Mouse (Mus musculus) heart, postnatal 0 days (tissue): ENCODE measurements around the gene C1ql2. TPM values are rescaled to one million over a fixed set of nuclear protein-coding genes. Genes with fewer than 3 reads are reported as not detected.
A peak's percentile ranks its signal among the peaks of the same experiment; 100 is the strongest.

ENCODE experiments used
- ATAC-seq: fragments of 200-750 bp; cut with Nextera tagmentation; 2 replicates; pipeline ENCODE4 v1.8.0; 2017; ENCODE audit warnings: low read depth, moderate number of reproducible peaks, moderate library complexity; ENCODE audit not compliant: insufficient read depth
- DNase-seq: peaks from one replicate; pipeline ENCODE4 v3.0.0-alpha.2; 2016; ENCODE audit warnings: low spot score
- H3K27ac ChIP-seq: fragments of 300-500 bp; sonication (generic); 2 replicates; pipeline ENCODE4 v1.5.1; 2014; ENCODE audit warnings: low read depth, mild to moderate bottlenecking
- H3K27me3 ChIP-seq: fragments of 300-500 bp; sonication (generic); 2 replicates; pipeline ENCODE4 v1.6.1; 2014; ENCODE audit warnings: low read length, mixed read lengths; ENCODE audit not compliant: control insufficient read depth, insufficient read depth
- H3K36me3 ChIP-seq: fragments of 300-500 bp; sonication (generic); replicated peaks from 2 replicates; pipeline ENCODE4 v1.6.1; 2014; ENCODE audit warnings: low read length, mixed read lengths; ENCODE audit not compliant: control insufficient read depth, insufficient read depth
- H3K4me1 ChIP-seq: fragments of 300-500 bp; sonication (generic); 2 replicates; pipeline ENCODE4 v1.6.1; 2014; ENCODE audit warnings: antibody characterized with exemption; ENCODE audit not compliant: control insufficient read depth, insufficient read depth
- H3K4me2 ChIP-seq: fragments of 300-500 bp; sonication (generic); 2 replicates; pipeline ENCODE4 v1.6.1; 2014; ENCODE audit warnings: low read depth, mild to moderate bottlenecking, low read length, moderate library complexity
- H3K4me3 ChIP-seq: fragments of 300-500 bp; sonication (generic); 2 replicates; pipeline ENCODE4 v1.5.1; 2014; ENCODE audit warnings: low read depth, low read length
- H3K9ac ChIP-seq: fragments of 300-500 bp; sonication (generic); replicated peaks from 2 replicates; pipeline ENCODE4 v1.6.1; 2014; ENCODE audit warnings: low read depth, low read length, mixed read lengths
- H3K9me3 ChIP-seq: fragments of 300-500 bp; sonication (generic); replicated peaks from 2 replicates; pipeline ENCODE4 v1.6.1; 2016; ENCODE audit warnings: low read length; ENCODE audit not compliant: control insufficient read depth
- CTCF ChIP-seq: IDR thresholded peaks from 2 replicates; pipeline ENCODE4 v1.5.1; 2016; ENCODE audit warnings: antibody characterized with exemption, control low read depth, low read depth
- EP300 ChIP-seq: IDR thresholded peaks from 2 replicates; pipeline ENCODE4 v1.6.1; 2016; ENCODE audit warnings: antibody characterized with exemption, low read depth
- WGBS: fragments of 180-500 bp; shearing (Covaris S2); extraction: QIAGEN DNeasy Blood & Tissue Kit; methylation state at CpG from one replicate; pipeline ENCODE4 v1.1.7; 2014; 5-methylcytosine and 5-hydroxymethylcytosine counted together
- polyA plus RNA-seq: library from polyadenylated mRNA; unstranded; fragments of >200 nt; fragmentation: Nextera tagmentation; extraction: Ambion mirVana; gene quantifications from 2 replicates; pipeline ENCODE4 v1.2.1, GENCODE M21; 2015
- total RNA-seq: library from RNA; depleted of rRNA; stranded (reverse); fragments of >200 nt; gene quantifications from 2 replicates; pipeline ENCODE4 v1.2.3, GENCODE M21; 2014; ENCODE audit warnings: low replicate concordance; rRNA removed

The C1ql2 gene
- total RNA-seq (not detected in 2 replicates), polyA plus RNA-seq (not detected in 2 replicates)

DNA sequence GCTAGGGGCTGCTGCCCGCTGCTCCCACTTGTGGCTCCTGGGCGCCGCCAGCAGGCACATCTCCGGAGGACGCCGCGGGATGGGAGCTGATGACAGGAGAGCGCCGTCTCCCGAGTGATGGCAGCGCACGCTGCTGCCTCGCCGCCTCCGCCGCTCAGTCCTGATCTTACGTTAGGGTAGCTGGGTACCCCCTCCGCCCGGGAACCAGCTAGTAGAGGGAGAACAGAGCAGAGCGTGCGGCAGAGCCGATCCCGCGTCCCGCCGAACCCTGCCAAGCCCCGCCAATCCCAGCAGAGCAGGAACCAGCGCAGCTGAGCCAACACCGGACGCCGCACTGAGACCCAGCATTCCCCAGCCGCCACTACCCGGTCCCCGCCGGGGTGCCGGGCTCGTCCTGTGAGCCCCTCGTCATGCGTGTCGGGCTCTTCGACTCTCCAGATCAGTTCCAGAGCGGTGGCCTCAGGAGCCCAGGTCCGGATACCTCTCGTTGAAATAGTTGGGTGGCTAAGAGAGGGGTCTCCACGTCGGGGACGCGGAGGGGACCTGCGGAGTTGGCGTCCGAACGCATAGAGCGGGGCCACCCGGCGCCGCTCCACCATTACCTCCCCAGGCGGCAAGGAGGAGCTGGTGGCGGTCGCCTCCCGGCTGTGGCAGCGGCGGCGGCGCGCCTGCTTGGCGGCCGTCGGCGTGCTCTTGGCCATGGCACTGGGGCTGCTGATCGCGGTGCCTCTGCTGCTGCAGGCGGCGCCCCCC is at the start of gene C1ql2:
Gene C1ql2, plus strand, starts transcription at position 164 of the 753 bp plus-strand sequence.
- Histone ChIP-seq H3K36me3 (no peaks in the 10 kb centered on the region), H3K4me3 (peak within 1 kb of the TSS; percentile 25), H3K9me3 (no peaks in the 10 kb centered on the region), H3K27ac (no peak within 1 kb of the TSS), H3K4me1 (no peaks in the 10 kb centered on the region), H3K9ac (no peak within 1 kb of the TSS), H3K4me2 (peak within 1 kb of the TSS; percentile 51), H3K27me3 (peaks cover 90% of the 10 kb centered on the region)
- no peak for TF ChIP-seq CTCF
- TF ChIP-seq EP300: no peak
- ATAC-seq: no peak
- DNase-seq: no peak
- under 1% methylated on average over 57 of the region's 73 CpGs for WGBS

DNA sequence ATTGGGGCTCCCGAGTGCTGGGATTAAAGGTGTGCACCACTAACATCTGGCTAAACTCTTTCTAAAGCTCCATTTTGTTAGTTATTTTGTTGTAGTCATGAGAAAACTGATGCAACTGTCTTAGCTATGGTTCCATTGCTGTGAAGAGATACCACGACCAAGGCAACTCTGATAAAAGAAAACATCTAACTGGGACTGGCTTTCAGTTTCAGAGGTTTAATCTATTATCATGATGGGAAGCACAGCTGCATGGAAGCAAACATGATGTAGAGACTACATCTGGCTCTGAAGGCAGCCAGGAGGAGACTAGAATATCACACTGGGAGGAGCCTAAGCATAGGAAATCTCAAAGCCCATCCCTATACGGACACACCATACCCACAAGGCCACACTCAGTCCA is 48.7 kb upstream of the C1ql2 start:
- no peak overlapping the region for H3K4me2 ChIP-seq
- H3K9me3 ChIP-seq: 0 out of 2 replicates have a peak, but pooled peaks cover 3% of the 10 kb centered on the region
- H3K9ac ChIP-seq: no peak overlapping the region
- 77% methylated on average over 3 of the region's 3 CpGs for WGBS
- H3K4me3 ChIP-seq: no peak overlapping the region
- H3K27me3 ChIP-seq: no peaks in the 10 kb centered on the region
- no peaks in the 10 kb centered on the region for H3K4me1 ChIP-seq
- DNase-seq: no peak
- H3K27ac ChIP-seq: no peak overlapping the region
- H3K36me3 ChIP-seq: no peaks in the 10 kb centered on the region
- TF ChIP-seq CTCF (no peak), EP300 (no peak)
- ATAC-seq: no peak

DNA sequence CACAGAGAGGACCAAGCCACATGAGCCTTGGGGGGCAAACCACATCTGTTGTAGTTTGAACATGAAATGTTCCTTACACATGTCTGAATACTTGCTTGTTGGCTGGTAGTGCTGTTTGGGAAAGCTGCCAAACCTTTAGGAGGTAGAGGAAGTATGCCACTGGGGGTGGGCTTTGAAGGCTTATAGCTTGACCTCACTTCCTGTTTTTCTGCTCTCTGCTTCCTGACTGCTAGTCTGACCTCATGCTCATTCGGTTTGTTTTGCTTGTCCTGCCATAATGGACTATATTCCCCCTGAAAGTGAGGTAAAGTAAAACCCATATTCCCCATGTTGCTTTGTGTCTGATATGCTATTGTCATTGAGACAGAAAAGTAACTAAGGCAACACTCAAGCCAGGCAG is 46.6 kb upstream of the C1ql2 start:
- H3K4me1 ChIP-seq: no peaks in the 10 kb centered on the region
- no peak overlapping the region for H3K9ac ChIP-seq
- H3K36me3 ChIP-seq: no peaks in the 10 kb centered on the region
- H3K27ac ChIP-seq: no peak overlapping the region
- ATAC-seq (no peak), DNase-seq (no peak)
- H3K4me3 ChIP-seq: no peak overlapping the region
- no peak overlapping the region for H3K4me2 ChIP-seq
- 0 out of 2 replicates have a peak, but pooled peaks cover 5% of the 10 kb centered on the region for H3K9me3 ChIP-seq
- H3K27me3 ChIP-seq: no peaks in the 10 kb centered on the region
- TF ChIP-seq EP300 (no peak), CTCF (no peak)
- WGBS: 42% methylated on average over 1 of the region's 1 CpGs

DNA sequence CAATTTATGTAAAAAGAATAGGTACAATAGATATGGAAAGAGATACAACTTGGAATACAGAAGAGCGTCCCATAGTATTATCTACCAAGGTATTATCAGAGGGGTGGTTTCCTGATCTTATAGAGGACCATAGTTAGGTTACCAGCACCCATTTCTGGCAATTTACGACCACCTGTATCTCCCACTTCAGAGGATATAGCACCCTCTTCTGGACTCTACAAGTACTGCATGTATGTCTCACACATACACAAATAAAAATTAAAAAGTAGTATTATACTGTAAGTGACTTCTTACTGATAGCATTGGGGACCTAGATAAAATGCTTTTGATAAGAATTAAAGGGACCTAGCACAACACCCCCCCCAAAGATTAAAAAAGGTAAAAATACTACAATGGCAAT is 43.4 kb upstream of the C1ql2 start:
- ATAC-seq (no peak), DNase-seq (no peak)
- TF ChIP-seq CTCF: no peak
- no peak for TF ChIP-seq EP300
- no peaks in the 10 kb centered on the region for H3K4me1 ChIP-seq
- no peak overlapping the region for H3K9ac ChIP-seq
- no peak overlapping the region for H3K4me3 ChIP-seq
- no peaks in the 10 kb centered on the region for H3K27me3 ChIP-seq
- WGBS: 85% methylated on average over 2 of the region's 2 CpGs
- H3K36me3 ChIP-seq: no peaks in the 10 kb centered on the region
- no peak overlapping the region for H3K4me2 ChIP-seq
- 0 out of 2 replicates have a peak, but pooled peaks cover 5% of the 10 kb centered on the region for H3K9me3 ChIP-seq
- no peak overlapping the region for H3K27ac ChIP-seq

DNA sequence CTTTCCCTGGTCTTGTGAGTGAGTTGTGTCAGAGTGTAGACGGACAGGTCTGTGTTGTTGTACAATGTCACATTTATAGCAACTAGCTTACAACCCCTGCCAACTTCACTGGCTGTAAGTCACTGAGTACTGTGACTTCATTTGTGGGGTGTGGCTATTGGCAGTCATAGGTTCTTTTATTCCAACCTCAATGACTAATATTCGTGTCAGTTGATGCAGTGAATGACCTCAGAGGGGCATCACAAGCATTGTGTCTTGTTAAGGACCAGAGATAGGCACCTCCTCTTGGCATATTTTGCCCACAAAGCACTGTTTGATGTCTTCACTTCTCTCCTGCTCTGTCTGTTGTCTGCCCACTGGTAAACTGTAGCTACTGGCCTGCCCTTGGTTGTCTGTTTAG is 34.6 kb upstream of the C1ql2 start:
- no peaks in the 10 kb centered on the region for H3K36me3 ChIP-seq
- ATAC-seq: no peak
- H3K9me3 ChIP-seq: no peaks in the 10 kb centered on the region
- H3K4me1 ChIP-seq: no peaks in the 10 kb centered on the region
- no peaks in the 10 kb centered on the region for H3K27me3 ChIP-seq
- no peak overlapping the region for H3K4me3 ChIP-seq
- H3K9ac ChIP-seq: no peak overlapping the region
- TF ChIP-seq EP300 (no peak), CTCF (no peak)
- H3K27ac ChIP-seq: no peak overlapping the region
- no peak overlapping the region for H3K4me2 ChIP-seq
- no peak for DNase-seq
- 29% methylated on average over 2 of the region's 2 CpGs for WGBS
